Mouse (Mus musculus) G1E (cell line): ENCODE measurements around the gene Rgs8.

Source experiments
- CTCF ChIP-seq: IDR thresholded peaks from 2 replicates; pipeline ENCODE4 v1.5.1; 2012; ENCODE audit warnings: low read depth, low read length, inconsistent platforms, mixed read lengths
- GATA1 ChIP-seq: IDR thresholded peaks from 2 replicates; pipeline ENCODE4 v1.6.1; 2012; ENCODE audit warnings: borderline replicate concordance, low read length, inconsistent platforms, mixed read lengths
- GATA2 ChIP-seq: IDR thresholded peaks from 2 replicates; pipeline ENCODE4 v1.6.1; 2012; ENCODE audit warnings: low read depth, low read length, inconsistent platforms, borderline replicate concordance
- TAL1 ChIP-seq: conservative IDR thresholded peaks from 2 replicates; pipeline ENCODE4 v1.6.1; 2012; ENCODE audit warnings: low read depth, low read length, inconsistent platforms, mixed read lengths

- TF ChIP-seq CTCF (no peak), GATA1 (no peak), GATA2 (no peak), TAL1 (no peak)
Observed at GRCm38 (mm10) chr1:153671352-153671751, 18.5 kb downstream of the Rgs8 start.
